Mouse (Mus musculus) testis, adult 2 months (tissue): ENCODE measurements around the gene Zfhx3.

Source experiments
- CTCF ChIP-seq: fragments of 200-500 bp; IDR thresholded peaks from 2 replicates; pipeline ENCODE4 v1.5.1; 2012; ENCODE audit warnings: low read depth, mild to moderate bottlenecking, inconsistent platforms, low read length, moderate library complexity; ENCODE audit not compliant: control insufficient read depth, insufficient read depth, insufficient replicate concordance
- POLR2A ChIP-seq: fragments of 200-500 bp; IDR thresholded peaks from 2 replicates; pipeline ENCODE4 v1.6.1; 2012; ENCODE audit warnings: low read depth, mild to moderate bottlenecking, inconsistent platforms, low read length, moderate library complexity; ENCODE audit not compliant: control insufficient read depth

- TF ChIP-seq CTCF (no peak), POLR2A (no peak)
Observed at GRCm38 (mm10) chr8:108915876-108916275, 973.4 kb downstream of the Zfhx3 start.
